Mouse (Mus musculus) heart, embryonic 16.5 days (tissue): ENCODE measurements at regions not wholly inside any gene's neighbourhood (a gene's known extent, or its start where the extent isn't known, plus 50 kb on each side); places are given as distances from the start of the nearest gene placed in this dataset.

ENCODE experiments used
- ATAC-seq: fragments of 200-750 bp; cut with Nextera tagmentation; replicated peaks from 2 replicates; pipeline ENCODE4 v1.8.0; 2017; ENCODE audit warnings: moderate number of reproducible peaks; ENCODE audit not compliant: insufficient read depth, low FRiP score; ENCODE audit errors: extremely low read depth
- H3K27ac ChIP-seq: fragments of 300-500 bp; sonication (generic); 2 replicates; pipeline ENCODE4 v1.5.1; 2014; ENCODE audit warnings: mild to moderate bottlenecking, low read length, control low read depth, moderate library complexity
- H3K27me3 ChIP-seq: fragments of 300-500 bp; sonication (generic); 2 replicates; pipeline ENCODE4 v1.6.1; 2014; ENCODE audit warnings: low read length, mixed read lengths; ENCODE audit not compliant: control insufficient read depth, insufficient read depth
- H3K36me3 ChIP-seq: fragments of 300-500 bp; sonication (generic); 2 replicates; pipeline ENCODE4 v1.6.1; 2014; ENCODE audit not compliant: control insufficient read depth, insufficient read depth
- H3K4me1 ChIP-seq: fragments of 300-500 bp; sonication (generic); 2 replicates; pipeline ENCODE4 v1.6.1; 2014; ENCODE audit warnings: low read length, mixed read lengths; ENCODE audit not compliant: control insufficient read depth, insufficient read depth
- H3K4me2 ChIP-seq: fragments of 300-500 bp; sonication (generic); 2 replicates; pipeline ENCODE4 v1.6.1; 2014; ENCODE audit warnings: low read depth, mild to moderate bottlenecking, control low read depth, low read length
- H3K4me3 ChIP-seq: fragments of 300-500 bp; sonication (generic); 2 replicates; pipeline ENCODE4 v1.5.1; 2014; ENCODE audit warnings: mild to moderate bottlenecking, control low read depth, low read length
- H3K9ac ChIP-seq: fragments of 300-500 bp; sonication (generic); 2 replicates; pipeline ENCODE4 v1.6.1; 2014; ENCODE audit warnings: low read length, control low read depth
- H3K9me3 ChIP-seq: fragments of 300-500 bp; sonication (generic); replicated peaks from 2 replicates; pipeline ENCODE4 v1.6.1; 2016; ENCODE audit warnings: low read length; ENCODE audit not compliant: control insufficient read depth
- WGBS: fragments of 180-500 bp; shearing (Covaris S2); extraction: QIAGEN DNeasy Blood & Tissue Kit; methylation state at CpG from one replicate; pipeline ENCODE4 v1.1.7; 2014; 5-methylcytosine and 5-hydroxymethylcytosine counted together

GRCm38 (mm10) chr6:89081624-89082300, 179.7 kb downstream of the Tpra1 start:
- no peaks in the 10 kb centered on the region for H3K36me3 ChIP-seq
- no peaks in the 10 kb centered on the region for H3K4me1 ChIP-seq
- ATAC-seq: no peak
- H3K4me2 ChIP-seq: no peak overlapping the region
- no peaks in the 10 kb centered on the region for H3K9me3 ChIP-seq
- no peak overlapping the region for H3K9ac ChIP-seq
- no peaks in the 10 kb centered on the region for H3K27me3 ChIP-seq
- H3K4me3 ChIP-seq: no peak overlapping the region
- H3K27ac ChIP-seq: no peak overlapping the region
- WGBS: 52% methylated on average over 6 of the region's 6 CpGs

DNA sequence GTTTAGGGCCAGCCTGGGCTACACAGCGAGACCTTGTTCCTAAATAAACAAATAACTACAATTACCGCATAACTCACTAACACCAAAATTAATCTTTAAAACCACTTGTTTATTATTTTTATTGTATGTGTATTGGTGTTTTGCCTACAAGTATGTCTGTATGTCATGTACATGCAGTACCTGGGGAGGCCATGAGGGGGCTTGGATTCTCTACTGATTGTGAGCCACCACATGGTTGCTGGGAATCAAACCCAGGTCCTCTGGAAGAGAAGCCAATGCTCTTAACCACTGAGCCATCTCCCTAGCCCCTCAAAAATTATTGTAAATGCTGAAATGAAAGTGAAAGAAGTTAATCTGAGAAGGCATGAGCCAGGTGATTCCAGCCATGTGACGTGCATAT, 182.4 kb downstream of the Tpra1 start:
- Histone ChIP-seq H3K36me3 (no peaks in the 10 kb centered on the region), H3K27me3 (no peaks in the 10 kb centered on the region), H3K4me2 (no peak overlapping the region), H3K4me3 (no peak overlapping the region), H3K9me3 (0 out of 2 replicates have a peak, but pooled peaks cover 2% of the 10 kb centered on the region), H3K4me1 (no peaks in the 10 kb centered on the region), H3K9ac (no peak overlapping the region), H3K27ac (no peak overlapping the region)
- WGBS: 90% methylated on average over 3 of the region's 3 CpGs
- no peak for ATAC-seq

DNA sequence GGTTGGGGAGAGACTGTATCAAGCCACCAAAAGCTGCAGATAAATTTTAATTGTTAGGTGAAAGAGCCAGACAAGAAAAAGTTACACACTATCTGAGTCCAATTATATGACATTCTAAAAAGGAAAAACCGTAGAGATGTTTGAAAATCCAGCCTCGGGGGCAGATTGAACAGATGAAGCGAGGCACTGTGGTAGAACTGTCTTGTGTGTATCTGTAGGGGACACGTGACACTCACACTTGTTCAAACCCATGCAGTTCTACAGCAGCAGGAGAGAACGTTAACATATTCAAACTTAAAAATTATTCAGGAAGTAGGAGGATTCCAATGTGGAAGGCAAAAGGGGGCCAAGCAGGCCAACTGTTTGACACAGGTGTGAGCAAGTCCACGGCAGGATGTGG, 183.1 kb downstream of the Tpra1 start:
- H3K27me3 ChIP-seq: no peaks in the 10 kb centered on the region
- H3K27ac ChIP-seq: no peak overlapping the region
- H3K9ac ChIP-seq: no peak overlapping the region
- H3K9me3 ChIP-seq: peaks cover 5% of the 10 kb centered on the region; the same call in 1 of the 2 replicates
- no peak overlapping the region for H3K4me2 ChIP-seq
- no peaks in the 10 kb centered on the region for H3K4me1 ChIP-seq
- WGBS: 78% methylated on average over 6 of the region's 6 CpGs
- H3K36me3 ChIP-seq: no peaks in the 10 kb centered on the region
- no peak overlapping the region for H3K4me3 ChIP-seq
- ATAC-seq: no peak

DNA sequence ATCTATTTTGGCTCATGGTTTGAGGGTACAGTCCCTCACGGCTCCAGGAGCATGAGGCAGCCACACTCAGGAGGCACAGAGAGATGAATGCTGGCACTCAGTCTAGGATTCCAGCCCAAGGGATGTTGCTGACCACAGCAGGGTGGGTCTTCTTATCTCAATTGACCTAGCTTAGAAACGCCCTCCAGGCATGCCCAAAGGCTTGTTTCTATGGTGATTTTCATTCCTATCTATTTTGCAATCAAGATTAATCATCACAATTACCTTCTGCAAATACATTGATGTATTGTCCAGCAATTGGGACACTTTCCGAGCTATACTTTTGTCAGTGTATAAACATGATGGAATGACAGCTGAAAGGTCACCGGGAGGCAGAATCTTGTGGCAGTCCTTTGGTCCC, 185.6 kb downstream of the Tpra1 start:
- no peak overlapping the region for H3K4me2 ChIP-seq
- H3K9ac ChIP-seq: no peak overlapping the region
- WGBS: 67% methylated on average over 4 of the region's 4 CpGs
- ATAC-seq: no peak
- H3K4me3 ChIP-seq: no peak overlapping the region
- H3K9me3 ChIP-seq: peaks cover 5% of the 10 kb centered on the region; the same call in 1 of the 2 replicates
- no peaks in the 10 kb centered on the region for H3K36me3 ChIP-seq
- H3K4me1 ChIP-seq: no peaks in the 10 kb centered on the region
- H3K27ac ChIP-seq: no peak overlapping the region
- H3K27me3 ChIP-seq: no peaks in the 10 kb centered on the region

- H3K27ac ChIP-seq: no peak overlapping the region
- peaks cover 5% of the 10 kb centered on the region; the same call in 1 of the 2 replicates for H3K9me3 ChIP-seq
- H3K27me3 ChIP-seq: no peaks in the 10 kb centered on the region
- H3K9ac ChIP-seq: no peak overlapping the region
- ATAC-seq: no peak
- 82% methylated on average over 5 of the region's 5 CpGs for WGBS
- H3K36me3 ChIP-seq: no peaks in the 10 kb centered on the region
- H3K4me3 ChIP-seq: no peak overlapping the region
- H3K4me2 ChIP-seq: no peak overlapping the region
- H3K4me1 ChIP-seq: no peaks in the 10 kb centered on the region
These were observed 188.0 kb downstream of the Tpra1 start for GRCm38 (mm10) chr6:89090096-89090495.

- 88% methylated on average over 14 of the region's 14 CpGs for WGBS
- H3K27me3 ChIP-seq: no peaks in the 10 kb centered on the region
- H3K4me1 ChIP-seq: no peaks in the 10 kb centered on the region
- H3K4me2 ChIP-seq: no peak overlapping the region
- ATAC-seq: no peak
- H3K36me3 ChIP-seq: no peaks in the 10 kb centered on the region
- H3K9ac ChIP-seq: no peak overlapping the region
- no peak overlapping the region for H3K27ac ChIP-seq
- H3K4me3 ChIP-seq: no peak overlapping the region
- H3K9me3 ChIP-seq: no peaks in the 10 kb centered on the region
These were observed 193.9 kb downstream of the Tpra1 start for GRCm38 (mm10) chr6:89095911-89096310.

DNA sequence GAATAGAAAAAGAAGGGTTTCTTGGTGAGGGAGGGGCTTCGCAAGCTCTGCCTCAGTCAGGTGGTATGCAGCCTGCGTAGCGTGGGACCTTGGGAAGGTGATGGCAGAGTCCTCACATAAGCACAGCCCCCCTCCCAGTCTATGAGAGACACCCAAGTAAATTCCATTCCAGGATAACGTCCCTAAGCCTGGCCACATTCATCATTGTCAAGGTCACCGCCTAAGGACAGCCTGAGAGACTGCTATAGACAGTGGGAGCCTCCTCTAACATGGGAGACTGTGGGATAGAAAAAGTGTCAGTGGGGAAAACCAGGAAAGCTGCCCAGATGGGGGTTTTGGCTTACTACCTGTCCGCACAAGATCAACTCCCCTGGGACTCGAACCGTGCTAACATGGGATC, 195.5 kb downstream of the Tpra1 start:
- H3K27ac ChIP-seq: no peak overlapping the region
- 62% methylated on average over 8 of the region's 8 CpGs for WGBS
- H3K4me3 ChIP-seq: no peak overlapping the region
- H3K9me3 ChIP-seq: no peaks in the 10 kb centered on the region
- ATAC-seq: no peak
- no peak overlapping the region for H3K4me2 ChIP-seq
- no peaks in the 10 kb centered on the region for H3K27me3 ChIP-seq
- no peaks in the 10 kb centered on the region for H3K36me3 ChIP-seq
- H3K4me1 ChIP-seq: no peaks in the 10 kb centered on the region
- no peak overlapping the region for H3K9ac ChIP-seq

GRCm38 (mm10) chr6:89119241-89119640, 217.2 kb downstream of the Tpra1 start:
- ATAC-seq: no peak
- Histone ChIP-seq H3K36me3 (no peaks in the 10 kb centered on the region), H3K9me3 (no peaks in the 10 kb centered on the region), H3K27me3 (no peaks in the 10 kb centered on the region), H3K9ac (no peak overlapping the region), H3K4me3 (no peak overlapping the region), H3K4me2 (no peak overlapping the region), H3K4me1 (no peaks in the 10 kb centered on the region), H3K27ac (no peak overlapping the region)
- WGBS: 62% methylated on average over 1 of the region's 1 CpGs

GRCm38 (mm10) chr6:89121023-89121745, 219.1 kb downstream of the Tpra1 start:
- no peak overlapping the region for H3K4me2 ChIP-seq
- H3K4me3 ChIP-seq: no peak overlapping the region
- no peaks in the 10 kb centered on the region for H3K36me3 ChIP-seq
- H3K4me1 ChIP-seq: no peaks in the 10 kb centered on the region
- no peak overlapping the region for H3K27ac ChIP-seq
- ATAC-seq: no peak
- WGBS: 57% methylated on average over 4 of the region's 4 CpGs
- no peak overlapping the region for H3K9ac ChIP-seq
- H3K27me3 ChIP-seq: 0 out of 2 replicates have a peak, but pooled peaks cover under 1% of the 10 kb centered on the region
- no peaks in the 10 kb centered on the region for H3K9me3 ChIP-seq
